Mouse (Mus musculus) lung, embryonic 15.5 days (tissue): Measurements from ENCODE around the gene Sh3rf1. TPM values are rescaled to one million over a fixed set of nuclear protein-coding genes. Genes with fewer than 3 reads are reported as not detected.

Experiments used
- ATAC-seq: fragments of 200-750 bp; cut with Nextera tagmentation; 2 replicates; pipeline ENCODE4 v1.8.0; 2017; ENCODE audit warnings: moderate number of reproducible peaks, borderline replicate concordance; ENCODE audit not compliant: low FRiP score, low TSS enrichment; ENCODE audit errors: extremely low read depth
- H3K27ac ChIP-seq: fragments of 300-500 bp; sonication (generic); 2 replicates; pipeline ENCODE4 v1.5.1; 2015; ENCODE audit warnings: moderate library complexity, mild to moderate bottlenecking, inconsistent platforms
- H3K27me3 ChIP-seq: fragments of 300-500 bp; sonication (generic); 2 replicates; pipeline ENCODE4 v1.6.1; 2015; ENCODE audit warnings: inconsistent platforms
- H3K36me3 ChIP-seq: fragments of 300-500 bp; sonication (generic); 2 replicates; pipeline ENCODE4 v1.6.1; 2015; ENCODE audit warnings: inconsistent platforms
- H3K4me1 ChIP-seq: fragments of 300-500 bp; sonication (generic); 2 replicates; pipeline ENCODE4 v1.6.1; 2015; ENCODE audit warnings: inconsistent platforms
- H3K4me2 ChIP-seq: fragments of 300-500 bp; sonication (generic); 2 replicates; pipeline ENCODE4 v1.6.1; 2015; ENCODE audit warnings: inconsistent platforms, mild to moderate bottlenecking, moderate library complexity
- H3K4me3 ChIP-seq: fragments of 300-500 bp; sonication (generic); 2 replicates; pipeline ENCODE4 v1.5.1; 2015; ENCODE audit warnings: mild to moderate bottlenecking, inconsistent platforms
- H3K9ac ChIP-seq: fragments of 300-500 bp; sonication (generic); 2 replicates; pipeline ENCODE4 v1.6.1; 2015; ENCODE audit warnings: inconsistent platforms
- H3K9me3 ChIP-seq: fragments of 300-500 bp; sonication (generic); 2 replicates; pipeline ENCODE4 v1.6.1; 2016; ENCODE audit warnings: inconsistent platforms
- WGBS: fragments of 180-500 bp; shearing (Covaris S2); methylation state at CpG from one replicate; pipeline ENCODE4 v1.1.7; 2015; 5-methylcytosine and 5-hydroxymethylcytosine counted together
- polyA plus RNA-seq: library from polyadenylated mRNA; unstranded; fragments of >200 nt; fragmentation: Nextera tagmentation; extraction: Ambion mirVana; gene quantifications from 2 replicates; pipeline ENCODE4 v1.2.1, GENCODE M21; 2015

Gene Sh3rf1
- polyA plus RNA-seq, 1 experiment from 2014 or later = 16.8 TPM

DNA sequence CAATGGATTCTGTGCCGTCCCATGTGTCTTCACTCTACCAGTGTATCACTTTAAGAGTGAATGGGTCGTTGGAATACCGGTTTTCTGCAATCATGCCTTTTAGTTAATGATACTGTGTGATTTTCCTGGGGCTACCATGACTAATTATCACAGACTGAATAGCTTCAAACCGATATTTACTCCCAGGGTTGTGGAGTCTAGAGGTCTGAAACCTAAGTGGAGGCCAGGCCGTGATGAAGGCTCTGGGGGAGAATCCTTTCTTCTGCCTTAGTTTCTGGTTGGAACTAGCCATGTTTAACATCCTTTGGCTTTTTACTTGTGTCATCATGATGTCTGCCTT lies 78.3 kb downstream of the Sh3rf1 start:
- H3K4me3 ChIP-seq = no peak overlapping the region
- no peaks in the 10 kb centered on the region for H3K36me3 ChIP-seq
- no peak for ATAC-seq
- no peak overlapping the region for H3K27ac ChIP-seq
- H3K9ac ChIP-seq = no peak overlapping the region
- no peaks in the 10 kb centered on the region for H3K9me3 ChIP-seq
- peaks cover 12% of the 10 kb centered on the region for H3K4me1 ChIP-seq
- WGBS = 77% methylated on average over 5 of the region's 5 CpGs
- no peak overlapping the region for H3K4me2 ChIP-seq
- H3K27me3 ChIP-seq = no peaks in the 10 kb centered on the region

DNA sequence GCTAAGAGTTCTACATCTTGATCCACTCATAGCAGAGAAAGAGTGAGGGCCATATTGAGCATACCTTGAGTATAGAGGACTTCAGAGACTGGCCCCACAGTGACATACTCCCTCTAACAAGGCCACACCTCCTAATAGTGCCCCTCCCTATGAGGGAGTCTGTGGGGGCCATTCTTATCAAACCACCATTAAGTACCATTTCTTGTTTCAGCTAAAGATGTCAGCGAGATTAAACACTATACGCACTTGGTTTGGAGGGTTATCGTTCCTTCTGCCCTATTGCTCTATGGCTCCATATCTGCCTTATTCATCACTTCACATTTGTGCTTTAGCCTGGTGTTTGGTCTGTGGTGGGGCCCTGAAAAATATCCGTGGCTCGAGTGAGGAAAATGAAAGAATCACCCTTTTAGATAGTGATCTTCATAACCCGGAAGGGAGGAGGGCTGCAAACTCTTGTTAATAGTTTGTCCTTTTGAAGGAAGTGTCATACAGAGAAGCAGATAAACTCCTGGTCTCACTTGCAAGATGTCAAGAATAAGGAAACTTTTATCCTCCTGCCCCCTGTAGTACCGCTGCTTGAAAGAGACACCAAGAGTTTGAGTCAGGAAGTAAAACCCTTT lies 81.9 kb downstream of the Sh3rf1 start:
- H3K9me3 ChIP-seq = no peaks in the 10 kb centered on the region
- ATAC-seq = no peak
- H3K27me3 ChIP-seq = no peaks in the 10 kb centered on the region
- peaks cover 22% of the 10 kb centered on the region for H3K4me1 ChIP-seq
- no peak overlapping the region for H3K27ac ChIP-seq
- no peak overlapping the region for H3K9ac ChIP-seq
- H3K4me3 ChIP-seq = no peak overlapping the region
- no peak overlapping the region for H3K4me2 ChIP-seq
- H3K36me3 ChIP-seq = no peaks in the 10 kb centered on the region
- WGBS = 56% methylated on average over 7 of the region's 7 CpGs

DNA sequence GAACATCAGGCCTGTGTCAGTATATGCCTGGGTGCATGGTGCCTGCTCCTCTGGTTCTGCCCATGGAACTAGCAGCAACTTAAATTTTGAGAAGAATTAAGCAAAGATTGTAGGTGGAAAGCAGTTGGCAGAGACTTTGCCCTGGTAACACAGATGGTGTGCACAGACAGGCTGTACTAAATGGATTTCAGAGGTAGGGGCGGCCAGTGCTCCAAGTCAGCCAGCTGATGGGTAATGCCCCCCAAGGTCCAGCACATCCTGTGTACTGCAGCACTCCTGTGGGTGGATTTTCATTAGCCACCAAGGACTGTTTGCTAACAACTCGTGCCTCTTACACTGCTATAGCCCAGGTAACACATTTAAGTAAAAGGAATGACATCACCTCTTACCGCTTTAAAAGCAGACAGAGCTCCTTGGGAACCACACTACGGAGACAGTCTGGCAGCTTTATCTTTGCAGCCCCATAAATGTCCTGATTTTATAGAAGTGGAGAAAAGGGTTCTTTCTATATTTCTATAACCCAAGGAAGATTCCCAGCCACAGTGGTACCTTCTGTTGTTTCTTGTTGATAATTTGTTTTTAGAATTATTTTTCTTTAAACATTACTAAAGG lies 82.9 kb downstream of the Sh3rf1 start:
- Histone ChIP-seq H3K9ac (no peak overlapping the region), H3K27me3 (no peaks in the 10 kb centered on the region), H3K27ac (no peak overlapping the region), H3K36me3 (no peaks in the 10 kb centered on the region), H3K4me2 (no peak overlapping the region), H3K4me3 (no peak overlapping the region), H3K4me1 (peaks cover 28% of the 10 kb centered on the region), H3K9me3 (no peaks in the 10 kb centered on the region)
- no peak for ATAC-seq
- 69% methylated on average over 4 of the region's 4 CpGs for WGBS

DNA sequence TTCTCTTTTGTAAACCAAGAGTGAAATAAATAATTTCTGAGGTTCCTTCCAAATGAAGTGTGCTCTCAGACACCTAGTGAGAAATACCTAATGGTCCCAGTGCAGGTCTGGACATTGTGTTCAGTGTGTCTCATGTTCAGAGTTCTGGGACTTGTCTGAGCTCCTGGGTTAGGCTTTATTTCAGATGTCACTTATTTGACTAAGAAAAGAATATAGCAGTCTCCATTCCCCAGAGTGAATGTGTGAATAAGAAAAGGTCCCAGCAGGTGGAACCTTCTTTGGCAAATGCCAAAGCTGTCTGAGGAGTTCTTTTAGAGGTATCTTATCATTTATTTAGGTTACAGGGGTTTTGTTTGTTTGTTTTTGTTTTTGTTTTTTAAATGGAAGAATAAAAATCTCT lies 85.2 kb downstream of the Sh3rf1 start:
- Histone ChIP-seq H3K27ac (no peak overlapping the region), H3K4me1 (peaks cover 28% of the 10 kb centered on the region), H3K9ac (no peak overlapping the region), H3K9me3 (no peaks in the 10 kb centered on the region), H3K4me2 (no peak overlapping the region), H3K27me3 (no peaks in the 10 kb centered on the region), H3K36me3 (no peaks in the 10 kb centered on the region), H3K4me3 (no peak overlapping the region)
- no peak for ATAC-seq

DNA sequence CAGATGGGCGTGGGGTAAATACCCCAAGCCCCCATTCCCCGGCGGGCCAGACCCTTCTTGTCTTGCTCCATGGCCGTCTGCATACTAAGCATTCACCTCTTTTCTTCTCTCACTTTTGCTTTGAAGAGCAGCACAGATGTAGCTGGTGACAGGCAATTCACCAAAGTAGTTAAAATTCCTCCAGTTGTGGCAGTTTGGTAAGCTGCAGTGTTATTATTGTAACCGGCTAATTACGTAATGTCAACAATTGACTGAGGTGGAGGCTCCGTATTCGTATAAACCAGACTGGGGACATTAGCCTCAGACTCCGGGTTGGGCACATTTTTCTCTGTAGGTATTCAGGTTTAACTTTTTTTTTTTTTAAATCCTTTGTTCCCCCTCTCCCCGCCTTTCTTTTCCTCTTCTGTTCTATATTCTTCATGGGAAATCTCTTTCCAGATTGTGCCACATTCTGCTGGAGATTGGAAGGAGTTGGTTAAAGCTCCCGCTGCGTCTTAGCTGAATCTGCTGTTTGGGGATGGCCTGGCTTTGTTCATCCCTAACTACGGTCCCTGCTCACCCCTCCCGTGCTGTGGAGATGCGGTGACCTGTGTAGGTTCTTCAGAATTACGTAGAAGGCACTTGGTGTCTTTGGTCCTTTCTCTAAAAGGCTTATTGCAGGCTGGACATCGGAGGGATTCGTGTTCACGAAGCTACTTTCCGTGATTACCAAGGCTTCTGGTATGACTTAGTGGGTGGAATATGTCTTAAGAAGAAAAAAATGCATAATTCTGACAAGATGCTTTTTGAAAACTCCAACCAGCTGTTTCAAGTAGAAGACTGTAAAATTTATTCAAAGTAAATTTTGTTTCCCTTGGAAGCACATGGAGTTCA lies 86.1 kb downstream of the Sh3rf1 start:
- Histone ChIP-seq H3K9me3 (no peaks in the 10 kb centered on the region), H3K4me1 (peaks cover 24% of the 10 kb centered on the region), H3K27me3 (no peaks in the 10 kb centered on the region), H3K27ac (peak overlapping the region; percentile 43; the same call in 1 of the 2 replicates), H3K4me2 (no peak overlapping the region), H3K4me3 (no peak overlapping the region), H3K9ac (no peak overlapping the region), H3K36me3 (no peaks in the 10 kb centered on the region)
- no peak for ATAC-seq
- WGBS = 45% methylated on average over 20 of the region's 20 CpGs

DNA sequence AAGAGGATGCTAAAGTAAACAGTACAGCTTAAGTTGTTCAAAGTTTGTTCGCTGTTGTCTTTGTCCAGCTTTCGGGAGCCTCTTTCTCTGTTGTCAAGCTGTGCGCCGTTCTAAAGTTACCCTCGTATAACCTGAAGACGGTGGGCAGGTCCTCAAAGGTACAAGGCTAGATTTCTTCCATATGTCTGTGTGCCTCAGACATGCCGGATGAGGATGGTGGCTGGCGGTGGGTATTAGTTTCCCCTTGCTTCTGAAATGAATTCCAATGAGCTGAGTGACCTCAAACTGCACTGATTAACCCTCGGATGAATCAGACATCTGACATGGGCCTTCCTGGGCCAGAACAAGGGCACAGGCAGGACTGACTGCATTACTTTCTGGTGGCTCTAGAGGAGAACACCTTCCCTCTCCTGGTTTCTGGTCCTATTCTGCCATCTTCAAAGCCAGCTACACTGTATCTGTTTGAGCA lies 86.8 kb downstream of the Sh3rf1 start:
- Histone ChIP-seq H3K4me1 (peaks cover 22% of the 10 kb centered on the region), H3K27ac (no peak overlapping the region), H3K9ac (no peak overlapping the region), H3K4me3 (no peak overlapping the region), H3K9me3 (no peaks in the 10 kb centered on the region), H3K4me2 (no peak overlapping the region), H3K36me3 (no peaks in the 10 kb centered on the region), H3K27me3 (no peaks in the 10 kb centered on the region)
- WGBS = 35% methylated on average over 9 of the region's 9 CpGs
- no peak for ATAC-seq

DNA sequence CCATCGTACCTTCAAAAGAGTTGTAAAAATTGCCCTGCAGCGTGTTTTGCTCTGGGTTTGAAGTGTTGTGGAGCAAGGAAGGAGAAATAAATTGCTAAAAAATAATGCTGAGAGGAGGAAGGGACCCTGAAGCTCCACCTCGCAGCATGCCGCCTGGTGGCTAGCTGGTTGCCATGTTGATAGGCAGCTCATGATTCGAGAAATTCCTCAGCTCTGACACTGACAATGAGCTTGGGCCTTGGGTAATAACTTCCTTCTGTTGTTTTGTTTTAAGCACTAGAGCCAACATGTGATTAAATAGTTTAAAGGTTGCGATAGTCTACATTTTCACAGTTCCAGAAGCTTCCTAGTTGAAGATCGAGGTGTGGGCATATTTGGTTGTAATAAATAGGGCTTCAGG lies 89.3 kb downstream of the Sh3rf1 start:
- H3K9ac ChIP-seq = no peak overlapping the region
- H3K27me3 ChIP-seq = no peaks in the 10 kb centered on the region
- peaks cover 19% of the 10 kb centered on the region for H3K4me1 ChIP-seq
- H3K27ac ChIP-seq = no peak overlapping the region
- WGBS = 89% methylated on average over 7 of the region's 7 CpGs
- no peak overlapping the region for H3K4me3 ChIP-seq
- no peak overlapping the region for H3K4me2 ChIP-seq
- no peaks in the 10 kb centered on the region for H3K36me3 ChIP-seq
- no peak for ATAC-seq
- H3K9me3 ChIP-seq = no peaks in the 10 kb centered on the region

DNA sequence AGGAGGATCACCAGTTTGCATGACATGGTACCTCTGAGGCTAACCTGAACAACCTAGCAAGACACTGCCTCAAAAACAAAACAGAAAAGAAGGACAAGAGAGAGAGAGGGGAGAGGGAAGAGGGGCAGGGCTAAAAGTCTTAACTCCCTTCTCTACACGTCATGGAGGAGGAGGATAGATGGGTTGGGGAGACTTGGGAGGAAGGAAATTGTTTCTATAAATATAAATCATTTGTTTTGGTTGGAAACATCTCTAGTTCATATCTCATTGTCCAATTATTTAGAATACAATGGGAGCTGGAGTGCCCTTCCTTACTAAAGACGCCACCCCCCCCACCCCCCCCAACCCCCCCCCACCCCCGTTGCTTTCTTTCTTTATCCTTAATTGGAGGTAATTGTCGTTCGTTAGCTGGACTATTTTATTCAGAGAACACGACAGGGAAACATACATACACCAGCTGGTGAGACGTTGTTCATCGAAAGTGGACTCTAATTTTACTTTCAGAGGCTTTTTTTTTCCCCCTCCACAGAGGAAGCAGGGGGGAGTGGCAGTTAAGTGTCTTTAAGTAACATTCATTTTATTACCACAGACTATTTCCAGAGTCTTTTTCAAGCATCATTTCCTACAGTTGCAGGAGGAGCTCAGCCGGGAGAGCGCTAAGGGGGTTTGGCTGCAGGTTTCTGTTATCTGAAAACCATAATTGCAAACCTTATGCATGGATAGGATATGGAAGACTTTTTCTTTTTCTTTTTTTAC lies 92.5 kb downstream of the Sh3rf1 start:
- Histone ChIP-seq H3K4me1 (peaks cover 3% of the 10 kb centered on the region; the same call in 1 of the 2 replicates), H3K9ac (no peak overlapping the region), H3K27me3 (no peaks in the 10 kb centered on the region), H3K4me2 (no peak overlapping the region), H3K9me3 (no peaks in the 10 kb centered on the region), H3K36me3 (no peaks in the 10 kb centered on the region), H3K4me3 (no peak overlapping the region), H3K27ac (no peak overlapping the region; the same call in 1 of the 2 replicates)
- ATAC-seq = no peak
- 58% methylated on average over 10 of the region's 10 CpGs for WGBS

DNA sequence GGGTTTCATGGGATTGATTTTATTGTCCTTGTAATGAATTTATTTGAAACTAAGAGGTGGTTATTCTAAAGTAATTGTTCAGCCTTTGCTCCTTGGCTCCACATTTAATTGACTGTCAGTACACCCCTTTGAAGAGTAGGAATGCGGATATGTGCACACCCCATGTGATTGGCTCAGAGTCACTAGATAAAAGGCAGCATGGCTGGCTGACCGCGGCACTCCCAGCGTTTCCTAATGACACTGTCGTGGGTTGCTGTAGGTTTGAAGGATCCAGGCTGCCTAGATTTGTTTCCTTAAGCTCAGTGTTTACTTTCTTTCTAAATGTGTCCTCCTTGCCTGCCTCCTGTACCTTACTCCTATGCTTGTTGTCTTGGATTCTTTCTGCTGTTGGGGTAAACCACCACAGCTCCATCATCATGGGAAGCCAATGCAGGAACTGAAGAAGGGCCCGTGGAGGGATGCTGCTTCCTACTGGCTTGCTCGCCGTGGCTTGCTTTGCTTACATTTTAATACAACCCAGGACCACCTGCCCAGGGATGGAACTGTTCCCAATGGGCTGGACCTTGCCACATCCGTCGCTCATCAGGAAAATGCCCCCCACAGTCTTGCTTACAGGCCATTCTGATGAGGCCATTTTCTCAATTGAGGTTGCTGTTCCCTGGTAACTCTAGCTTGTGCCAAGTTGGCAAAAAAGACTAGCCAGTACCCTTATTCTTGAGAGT lies 93.3 kb downstream of the Sh3rf1 start:
- WGBS = 70% methylated on average over 10 of the region's 10 CpGs
- no peak overlapping the region for H3K9ac ChIP-seq
- H3K36me3 ChIP-seq = no peaks in the 10 kb centered on the region
- no peak overlapping the region for H3K4me3 ChIP-seq
- peaks cover 5% of the 10 kb centered on the region; the same call in 1 of the 2 replicates for H3K4me1 ChIP-seq
- H3K27ac ChIP-seq = no peak overlapping the region
- no peaks in the 10 kb centered on the region for H3K9me3 ChIP-seq
- 0 out of 2 replicates have a peak, but pooled peaks have one; percentile 50 for ATAC-seq
- no peak overlapping the region for H3K4me2 ChIP-seq
- H3K27me3 ChIP-seq = no peaks in the 10 kb centered on the region

DNA sequence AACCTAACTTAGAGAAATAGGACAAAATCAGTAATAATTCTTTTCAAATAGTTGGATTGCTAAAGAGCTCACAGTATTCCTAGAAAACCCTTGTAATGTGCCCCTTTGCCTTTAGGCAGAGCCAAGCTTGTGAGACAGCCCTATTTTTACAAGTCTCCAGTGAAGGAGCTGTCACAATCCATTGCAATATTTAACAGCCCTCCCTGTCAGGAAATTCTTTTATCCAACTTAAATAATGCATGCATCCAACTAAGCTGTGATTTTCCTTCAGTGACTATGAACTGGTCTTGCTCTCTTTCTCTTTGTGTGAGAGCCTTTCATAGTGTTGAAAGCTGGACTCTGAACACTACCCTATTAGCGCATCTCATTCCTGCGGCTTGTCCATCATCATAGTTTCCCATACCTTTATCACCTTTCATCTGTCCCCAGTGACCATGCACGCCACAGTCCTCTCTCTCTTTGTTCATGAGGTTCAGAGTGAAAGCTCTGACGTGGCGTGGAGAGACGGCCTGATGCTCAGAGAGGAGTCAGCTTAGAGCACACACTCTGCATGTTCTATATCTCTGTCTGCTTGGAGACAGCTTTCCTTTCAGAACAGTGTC lies 94.0 kb downstream of the Sh3rf1 start:
- Histone ChIP-seq H3K4me3 (no peak overlapping the region), H3K36me3 (no peaks in the 10 kb centered on the region), H3K9me3 (no peaks in the 10 kb centered on the region), H3K4me2 (no peak overlapping the region), H3K27ac (no peak overlapping the region), H3K4me1 (peaks cover 5% of the 10 kb centered on the region; the same call in 1 of the 2 replicates), H3K27me3 (no peaks in the 10 kb centered on the region), H3K9ac (no peak overlapping the region)
- WGBS = 86% methylated on average over 6 of the region's 6 CpGs
- ATAC-seq = no peak

DNA sequence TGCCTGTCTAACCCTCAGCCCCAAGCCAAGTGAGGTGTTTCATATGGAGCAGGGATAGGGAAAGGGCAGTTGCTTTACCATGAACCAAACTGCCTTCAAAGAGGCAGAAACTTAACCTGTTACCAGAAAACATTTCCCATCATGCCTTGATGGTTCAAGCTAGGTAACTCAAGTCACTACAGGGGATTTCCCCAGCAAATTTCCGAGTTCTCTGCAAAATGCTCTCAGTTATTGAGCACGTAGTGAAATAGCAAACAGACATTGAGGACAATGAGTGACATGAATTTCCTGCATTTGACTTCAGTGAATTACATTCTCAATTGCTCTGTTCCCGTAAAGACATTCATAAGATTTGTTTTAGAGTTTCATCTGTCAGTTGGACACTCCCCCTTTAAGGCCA lies 97.5 kb downstream of the Sh3rf1 start:
- Histone ChIP-seq H3K27ac (no peak overlapping the region), H3K9me3 (no peaks in the 10 kb centered on the region)

More for the DNA sequence above, 97.5 kb downstream of the Sh3rf1 start:
- H3K9ac ChIP-seq = no peak overlapping the region
- no peaks in the 10 kb centered on the region for H3K27me3 ChIP-seq
- H3K4me2 ChIP-seq = no peak overlapping the region
- ATAC-seq = no peak
- no peak overlapping the region for H3K4me3 ChIP-seq
- WGBS = 61% methylated on average over 3 of the region's 3 CpGs
- H3K36me3 ChIP-seq = no peaks in the 10 kb centered on the region
- H3K4me1 ChIP-seq = peaks cover 5% of the 10 kb centered on the region; the same call in 1 of the 2 replicates
